9 mouse cellular contexts compared by ENCODE assay signal in genomic region chr13:18947686-18948085, GRCm38 (mm10). TPM values are rescaled to one million over a fixed set of nuclear protein-coding genes. Genes with fewer than 3 reads are reported as not detected.
DNase-seq lines count a peak whose midpoint lies in the region; ATAC-seq and TF ChIP-seq lines count a peak whose summit lies in the region.
"Had no signal": no experiment of that assay in that cellular context is flagged by ENCODE, and none has a peak within 500 bp of the region (broad histone marks: within the 10 kb centered on the region; RNA-seq: fewer than 3 reads in every experiment).

No protein-coding gene starts in this region.

- H3K36me3 ChIP-seq in heart, embryonic 16.5 days (ENCODE audit: control insufficient read depth, insufficient read depth), result no peaks in the 10 kb centered on the region
- H3K36me3 ChIP-seq in forebrain, embryonic 16.5 days (ENCODE audit: control insufficient read depth, insufficient read depth), result no peaks in the 10 kb centered on the region
- H3K36me3 ChIP-seq in liver, postnatal 0 days (replicated peaks; ENCODE audit: insufficient read depth, low read length), result no peaks in the 10 kb centered on the region

- H3K4me2 ChIP-seq in heart, embryonic 16.5 days (ENCODE audit: low read depth, low read length), result peak overlapping the region; percentile 94
- peak overlapping the region; percentile 56 for H3K4me2 ChIP-seq in forebrain, embryonic 16.5 days (ENCODE audit: low read length)
- H3K4me2 ChIP-seq in liver, postnatal 0 days (ENCODE audit: low read depth, low read length), result no peak overlapping the region

- no peak overlapping the region for H3K27ac ChIP-seq in heart, embryonic 16.5 days (ENCODE audit: low read length)
- H3K27ac ChIP-seq in forebrain, embryonic 16.5 days (ENCODE audit: low read length), result peak overlapping the region; percentile 10; the same call in 1 of the 2 replicates
- no peak overlapping the region for H3K27ac ChIP-seq in liver, postnatal 0 days (ENCODE audit: low read depth)

- TF ChIP-seq EP300 in liver, postnatal 0 days (IDR thresholded peaks at IDR 0.05; ENCODE audit: low read depth), result no peak

- no peak for ATAC-seq in heart, embryonic 16.5 days (replicated peaks; ENCODE audit: extremely low read depth, insufficient read depth, low FRiP score)
- ATAC-seq in forebrain, embryonic 16.5 days, result no peak
- no peak for ATAC-seq in liver, postnatal 0 days
- no peak for ATAC-seq in erythroid progenitor cell, adult 5-6 weeks (replicated peaks; ENCODE audit: low FRiP score, poor library complexity, severe bottlenecking)
- no peak for ATAC-seq in granulocyte monocyte progenitor cell, adult 5-6 weeks (replicated peaks; ENCODE audit: poor library complexity, severe bottlenecking)

- peaks cover 18% of the 10 kb centered on the region for H3K27me3 ChIP-seq in heart, embryonic 16.5 days (ENCODE audit: control insufficient read depth, insufficient read depth, low read length)
- no peaks in the 10 kb centered on the region for H3K27me3 ChIP-seq in forebrain, embryonic 16.5 days (replicated peaks; ENCODE audit: control insufficient read depth, insufficient read depth, low read length)
- peaks cover 32% of the 10 kb centered on the region for H3K27me3 ChIP-seq in liver, postnatal 0 days (ENCODE audit: insufficient read depth, low read length)
- H3K27me3 ChIP-seq: CH12.LX had no signal

- peak overlapping the region; percentile 77 for H3K4me3 ChIP-seq in heart, embryonic 16.5 days (ENCODE audit: low read length)
- H3K4me3 ChIP-seq in forebrain, embryonic 16.5 days (replicated peaks; ENCODE audit: low read length), result peak overlapping the region; percentile 73
- H3K4me3 ChIP-seq in liver, postnatal 0 days (ENCODE audit: low read depth, low read length), result peak overlapping the region; percentile 46; the same call in 1 of the 2 replicates

- no peak for DNase-seq in heart, postnatal 4 days
- DNase-seq in cerebellum, adult 11-12 months, result peak; percentile 66
- DNase-seq in liver, postnatal 0 days, result no peak
- no peak for DNase-seq in layer of hippocampus, postnatal 36 days

- no peak for TF ChIP-seq CTCF in liver, postnatal 0 days (IDR thresholded peaks at IDR 0.05; ENCODE audit: low read depth)

- no peaks in the 10 kb centered on the region for H3K9me3 ChIP-seq in heart, embryonic 16.5 days (replicated peaks; ENCODE audit: control insufficient read depth, low read length)
- H3K9me3 ChIP-seq in forebrain, embryonic 16.5 days (ENCODE audit: control insufficient read depth, low read length), result no peaks in the 10 kb centered on the region
- no peaks in the 10 kb centered on the region for H3K9me3 ChIP-seq in liver, postnatal 0 days (ENCODE audit: low read length)

- 22% methylated on average over 5 of the region's 5 CpGs for WGBS in heart, embryonic 16.5 days
- 13% methylated on average over 5 of the region's 5 CpGs for WGBS in forebrain, embryonic 16.5 days
- 15% methylated on average over 5 of the region's 5 CpGs for WGBS in liver, postnatal 0 days (ENCODE audit: insufficient replicate concordance)

- H3K9ac ChIP-seq in heart, embryonic 16.5 days (ENCODE audit: low read length), result no peak overlapping the region
- H3K9ac ChIP-seq in forebrain, embryonic 16.5 days (replicated peaks; ENCODE audit: low read depth, low read length), result peak overlapping the region; percentile 72
- no peak overlapping the region for H3K9ac ChIP-seq in liver, postnatal 0 days (replicated peaks)

- H3K4me1 ChIP-seq in heart, embryonic 16.5 days (ENCODE audit: control insufficient read depth, insufficient read depth, low read length), result peaks cover 3% of the 10 kb centered on the region; the same call in 1 of the 2 replicates
- peaks cover 14% of the 10 kb centered on the region for H3K4me1 ChIP-seq in forebrain, embryonic 16.5 days (replicated peaks; ENCODE audit: control insufficient read depth, insufficient read depth, low read length)
- peaks cover 5% of the 10 kb centered on the region; the same call in 1 of the 2 replicates for H3K4me1 ChIP-seq in liver, postnatal 0 days (ENCODE audit: insufficient read depth)

RNA-seq across cellular contexts. Expression of gene Amph, which starts 0.3 kb away (rescaled TPM):
- polyA plus RNA-seq in heart, embryonic 16.5 days (2015; fragmentation: Nextera tagmentation; extraction: Ambion mirVana), result 0.50 TPM in 2 replicates
- under 1 TPM; 0.50 to 0.59 TPM for total RNA-seq in heart, postnatal 4 days (2021)
- polyA plus RNA-seq in forebrain, embryonic 16.5 days (2015; fragmentation: Nextera tagmentation; extraction: Ambion mirVana), result 43.5 and 45.0 TPM in 2 replicates
- polyA plus RNA-seq in liver, postnatal 0 days (2015; fragmentation: Nextera tagmentation; extraction: Ambion mirVana), result 0.04 and 0.06 TPM in 2 replicates
- total RNA-seq in erythroid progenitor cell, adult 5-6 weeks (2015; ENCODE audit: low replicate concordance), result not detected in 2 replicates
- not detected in 2 replicates for total RNA-seq in erythroid progenitor cell, adult 5-6 weeks (2017; ENCODE audit: low replicate concordance)
- 100 to 1,000 TPM; 229 to 251 TPM for total RNA-seq in layer of hippocampus, postnatal 36 days (2021)
- not detected in 2 replicates for total RNA-seq in granulocyte monocyte progenitor cell, adult 5-6 weeks (2014; fragmentation: Nextera tagmentation)
- not detected in 2 replicates for total RNA-seq in granulocyte monocyte progenitor cell, adult 5-6 weeks (2017)
- total RNA-seq: CH12.LX had no signal

Comparison
In these comparisons a context has a peak if more than half of its experiments do, and no peak if none do; other contexts are left out.
1. RNA of gene Amph, which starts 0.3 kb away (total RNA-seq): 229 to 251 TPM in layer of hippocampus, postnatal 36 days; 0.50 to 0.59 TPM in heart, postnatal 4 days, not detected in erythroid progenitor cell, adult 5-6 weeks and not detected in granulocyte monocyte progenitor cell, adult 5-6 weeks; every median in the first group is over 100 times any median in the second.
2. Peak in every context shown above with its lines, with median percentiles within 50 percentile points of each other: H3K4me3 ChIP-seq.